ENCODE assay signal across 11 mouse cellular contexts in the genomic region with DNA sequence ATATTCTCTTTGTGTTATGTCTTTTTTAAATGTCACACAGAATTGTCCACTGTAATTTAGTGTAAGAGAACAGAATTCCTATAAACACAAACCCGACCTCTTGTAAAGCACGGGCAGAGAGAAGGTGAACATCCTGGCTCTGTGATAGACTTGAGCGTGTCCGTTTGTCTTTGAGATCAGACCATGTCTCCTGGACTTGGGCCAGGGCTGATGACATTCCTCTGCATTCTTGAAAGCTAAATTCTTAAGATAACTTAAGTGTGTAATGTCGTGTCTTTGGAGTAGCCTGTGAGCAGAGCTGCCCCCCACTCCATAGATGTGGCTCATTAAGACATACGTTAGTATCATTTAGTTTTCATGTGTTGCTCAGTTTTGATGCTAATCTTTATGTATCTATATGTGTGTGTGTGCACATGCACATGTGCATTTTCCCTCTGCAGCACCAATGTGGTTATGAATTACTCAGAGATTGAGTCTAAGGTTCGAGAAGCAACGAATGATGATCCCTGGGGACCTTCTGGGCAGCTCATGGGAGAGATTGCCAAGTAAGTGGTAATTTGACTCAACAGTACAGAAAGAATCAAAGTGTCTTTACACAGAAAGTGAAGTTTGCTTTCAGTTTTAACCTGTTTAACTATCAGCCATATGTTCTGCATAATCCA. TPM values are rescaled to one million over a fixed set of nuclear protein-coding genes. Genes with fewer than 3 reads are reported as not detected.
DNase-seq lines count a peak whose midpoint lies in the region; ATAC-seq and TF ChIP-seq lines count a peak whose summit lies in the region.
"Had no signal": no experiment of that assay in that cellular context is flagged by ENCODE, and none has a peak within 500 bp of the region (broad histone marks: within the 10 kb centered on the region; RNA-seq: fewer than 3 reads in every experiment).

No protein-coding gene starts in this region.

- no peak overlapping the region for H3K27ac ChIP-seq in kidney, adult 2 months (ENCODE audit: insufficient read depth, low read depth, low read length)
- H3K27ac ChIP-seq in lung, postnatal 0 days (ENCODE audit: low read length) = no peak overlapping the region
- H3K27ac ChIP-seq in hindbrain, embryonic 16.5 days (ENCODE audit: low read depth, low read length) = no peak overlapping the region
- H3K27ac ChIP-seq: forebrain, embryonic 10.5 days; midbrain, embryonic 12.5 days; neural tube, embryonic 15.5 days had no signal

- TF ChIP-seq POLR2A in kidney, adult 2 months (IDR thresholded peaks at IDR 0.05; ENCODE audit: low read depth, low read length) = no peak

- intact Hi-C loops in left cerebral cortex, postnatal 25 days (cut with DNase I) = loop anchor here (5.0 to 10.0 kb wide), 5 partner anchors 129 to 1271 kb away; no protein-coding TSS in a partner anchor

- no peak for ATAC-seq in lung, postnatal 0 days
- ATAC-seq in hindbrain, embryonic 16.5 days = no peak

- TF ChIP-seq CTCF in kidney, adult 2 months (conservative IDR thresholded peaks at IDR 0.05; ENCODE audit: insufficient read depth, insufficient read length, low read depth, low read length) = no peak
- no peak for TF ChIP-seq CTCF in lung, postnatal 0 days (IDR thresholded peaks at IDR 0.05)

- WGBS in kidney, adult 2 months = 25% methylated on average over 8 of the region's 8 CpGs
- WGBS in lung, postnatal 0 days = 20% methylated on average over 8 of the region's 8 CpGs
- 50% methylated on average over 8 of the region's 8 CpGs for WGBS in hindbrain, embryonic 16.5 days

- H3K9ac ChIP-seq in lung, postnatal 0 days (replicated peaks; ENCODE audit: low read depth) = 0 out of 2 replicates have a peak overlapping the region, but pooled peaks have one; percentile 3
- H3K9ac ChIP-seq in hindbrain, embryonic 16.5 days (ENCODE audit: low read depth, low read length) = no peak overlapping the region
- H3K9ac ChIP-seq: midbrain, embryonic 12.5 days; neural tube, embryonic 15.5 days had no signal

- 0 out of 2 replicates have a peak, but pooled peaks have one; percentile 17 for TF ChIP-seq EP300 in lung, postnatal 0 days (IDR thresholded peaks at IDR 0.05)

- H3K27me3 ChIP-seq in kidney, adult 2 months (replicated peaks; ENCODE audit: control insufficient read depth, insufficient read depth, low read length) = no peaks in the 10 kb centered on the region
- H3K27me3 ChIP-seq in lung, postnatal 0 days (replicated peaks; ENCODE audit: insufficient read depth, low read length) = no peaks in the 10 kb centered on the region
- H3K27me3 ChIP-seq in hindbrain, embryonic 16.5 days (replicated peaks; ENCODE audit: control insufficient read depth, insufficient read depth, low read length) = no peaks in the 10 kb centered on the region
- H3K27me3 ChIP-seq: midbrain, embryonic 12.5 days; neural tube, embryonic 15.5 days had no signal

- H3K4me3 ChIP-seq in kidney, adult 2 months (ENCODE audit: insufficient read depth, low read depth, low read length) = no peak overlapping the region
- H3K4me3 ChIP-seq in lung, postnatal 0 days (ENCODE audit: low read depth, low read length) = no peak overlapping the region
- H3K4me3 ChIP-seq in hindbrain, embryonic 16.5 days (ENCODE audit: low read length) = no peak overlapping the region
- H3K4me3 ChIP-seq: forebrain, embryonic 10.5 days; midbrain, embryonic 12.5 days; neural tube, embryonic 15.5 days had no signal

- peaks cover 7% of the 10 kb centered on the region for H3K36me3 ChIP-seq in kidney, adult 2 months (ENCODE audit: control insufficient read depth, insufficient read depth, low read length)
- peaks cover 4% of the 10 kb centered on the region; the same call in 1 of the 2 replicates for H3K36me3 ChIP-seq in lung, postnatal 0 days (ENCODE audit: insufficient read depth, low read length)
- H3K36me3 ChIP-seq in hindbrain, embryonic 16.5 days (ENCODE audit: control insufficient read depth, insufficient read depth, low read length) = no peaks in the 10 kb centered on the region

- no peaks in the 10 kb centered on the region for H3K9me3 ChIP-seq in lung, postnatal 0 days (ENCODE audit: low read length)
- H3K9me3 ChIP-seq in hindbrain, embryonic 16.5 days (ENCODE audit: control insufficient read depth, low read length) = no peaks in the 10 kb centered on the region
- H3K9me3 ChIP-seq: forebrain, embryonic 10.5 days; midbrain, embryonic 12.5 days; neural tube, embryonic 15.5 days had no signal

- peak; percentile 47 for DNase-seq in kidney, adult 2 months
- no peak for DNase-seq in kidney, adult 11 months
- peak; percentile 33 for DNase-seq in A20 (ENCODE audit: low read depth, low spot score)
- DNase-seq in MN1 (ENCODE audit: low spot score) = peak; percentile 22
- peak; percentile 26 for DNase-seq in lung, postnatal 0 days (ENCODE audit: low spot score)
- no peak for DNase-seq in left cerebral cortex, postnatal 25 days (ENCODE audit: low spot score in 2 of 2)
- DNase-seq: liver had no signal

- H3K4me1 ChIP-seq in kidney, adult 2 months (ENCODE audit: control insufficient read depth, insufficient read depth, low read length) = peaks cover 18% of the 10 kb centered on the region
- peaks cover 16% of the 10 kb centered on the region for H3K4me1 ChIP-seq in lung, postnatal 0 days (ENCODE audit: insufficient read depth, low read depth, low read length)
- H3K4me1 ChIP-seq in hindbrain, embryonic 16.5 days (ENCODE audit: control insufficient read depth, insufficient read depth, low read depth, low read length) = peaks cover 11% of the 10 kb centered on the region

- 0 out of 2 replicates have a peak overlapping the region, but pooled peaks have one; percentile 4 for H3K4me2 ChIP-seq in lung, postnatal 0 days (replicated peaks; ENCODE audit: low read depth, low read length)
- H3K4me2 ChIP-seq in hindbrain, embryonic 16.5 days (ENCODE audit: low read length) = no peak overlapping the region
- H3K4me2 ChIP-seq: midbrain, embryonic 12.5 days; neural tube, embryonic 15.5 days had no signal

RNA-seq across cellular contexts. Expression of a gene that starts 31.6 kb away (rescaled TPM):
- polyA plus RNA-seq in kidney, adult 2 months (2012; rRNA removed) = 63.0 and 64.9 TPM in 2 replicates
- 41.6 and 47.0 TPM in 2 replicates for polyA plus RNA-seq in lung, postnatal 0 days (2015; fragmentation: Nextera tagmentation; extraction: Ambion mirVana)
- 10 to 100 TPM; 51.1 to 52.3 TPM for total RNA-seq in left cerebral cortex, postnatal 25 days (2021)
- polyA plus RNA-seq in hindbrain, embryonic 16.5 days (2015; fragmentation: Nextera tagmentation; extraction: Ambion mirVana) = 39.4 and 43.4 TPM in 2 replicates

Comparison
In these comparisons a context has a peak if more than half of its experiments do, and no peak if none do; other contexts are left out.
1. DNase-seq: peak in kidney, adult 2 months (single experiment), A20 (single experiment), MN1 (single experiment) and lung, postnatal 0 days (single experiment); none in kidney, adult 11 months (single experiment) and left cerebral cortex, postnatal 25 days (0 of 2).